Mouse (Mus musculus) erythroid progenitor cell, adult 5-6 weeks (primary cell): ENCODE measurements at regions not wholly inside any gene's neighbourhood (a gene's known extent, or its start where the extent isn't known, plus 50 kb on each side); places are given as distances from the start of the nearest gene placed in this dataset.

Experiments used
- ATAC-seq: replicated peaks from 2 replicates; pipeline ENCODE4 v1.8.0; 2016; ENCODE audit warnings: moderate number of reproducible peaks, mild to moderate bottlenecking, moderate TSS enrichment, inconsistent platforms; ENCODE audit not compliant: poor library complexity, low FRiP score, severe bottlenecking

DNA sequence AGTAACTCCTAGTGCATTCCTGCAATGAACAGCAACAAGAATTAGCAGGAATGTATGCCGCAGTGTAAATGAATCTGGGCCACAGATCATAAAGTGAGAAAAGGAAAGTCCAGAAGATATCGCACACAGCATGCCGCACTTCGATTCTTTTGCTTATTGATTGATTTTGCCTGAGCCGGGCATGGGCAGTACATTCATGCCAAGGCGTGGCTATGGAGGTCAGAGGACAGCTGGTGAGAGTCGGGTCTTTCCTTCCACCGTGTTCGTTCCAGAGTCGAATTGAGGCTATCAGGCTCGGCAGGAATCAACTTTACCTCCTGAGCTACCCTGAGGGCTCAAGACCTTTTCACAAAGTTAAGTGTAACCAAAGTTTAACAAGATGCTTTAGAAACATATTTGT is 372.3 kb upstream of the Jarid2 start:
- ATAC-seq: no peak

DNA sequence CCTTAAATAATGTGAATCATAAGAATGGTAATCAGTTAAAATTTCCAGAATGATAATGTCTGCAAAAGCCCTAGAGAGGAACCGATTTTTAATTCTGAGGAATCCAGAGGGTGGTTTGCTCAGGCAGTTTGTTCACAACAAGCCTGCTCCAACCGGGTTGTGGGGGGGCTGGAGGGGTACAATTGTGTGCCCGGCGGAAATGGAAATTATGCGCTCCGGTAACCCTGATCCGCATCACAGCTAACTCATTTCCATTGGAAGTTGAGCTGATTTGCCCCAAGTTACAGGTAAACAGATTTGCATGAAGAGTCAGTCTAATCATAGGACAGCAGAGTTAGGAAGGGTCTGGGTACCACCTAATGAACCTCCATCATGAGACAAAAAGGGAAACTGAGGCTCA is 369.9 kb upstream of the Jarid2 start:
- no peak for ATAC-seq

DNA sequence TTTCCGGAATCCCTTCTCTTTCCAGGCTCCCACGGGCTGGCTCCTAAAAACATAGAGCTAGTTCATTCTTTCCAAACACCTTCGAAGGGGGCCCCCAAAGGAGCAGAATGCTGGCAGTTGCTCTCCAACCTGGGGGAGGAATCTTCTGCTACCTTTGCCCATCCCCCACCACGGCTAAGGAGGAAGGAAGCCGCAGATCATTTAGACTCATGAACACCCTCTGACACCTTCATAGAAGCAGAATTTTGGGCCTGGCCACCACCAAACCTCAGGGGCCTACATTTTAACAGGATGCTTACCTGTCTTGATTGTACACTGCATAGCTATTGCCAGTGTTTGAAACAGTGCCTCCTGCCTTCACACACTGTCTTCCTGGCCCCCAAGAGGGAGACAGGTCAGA is 369.3 kb upstream of the Jarid2 start:
- no peak for ATAC-seq

DNA sequence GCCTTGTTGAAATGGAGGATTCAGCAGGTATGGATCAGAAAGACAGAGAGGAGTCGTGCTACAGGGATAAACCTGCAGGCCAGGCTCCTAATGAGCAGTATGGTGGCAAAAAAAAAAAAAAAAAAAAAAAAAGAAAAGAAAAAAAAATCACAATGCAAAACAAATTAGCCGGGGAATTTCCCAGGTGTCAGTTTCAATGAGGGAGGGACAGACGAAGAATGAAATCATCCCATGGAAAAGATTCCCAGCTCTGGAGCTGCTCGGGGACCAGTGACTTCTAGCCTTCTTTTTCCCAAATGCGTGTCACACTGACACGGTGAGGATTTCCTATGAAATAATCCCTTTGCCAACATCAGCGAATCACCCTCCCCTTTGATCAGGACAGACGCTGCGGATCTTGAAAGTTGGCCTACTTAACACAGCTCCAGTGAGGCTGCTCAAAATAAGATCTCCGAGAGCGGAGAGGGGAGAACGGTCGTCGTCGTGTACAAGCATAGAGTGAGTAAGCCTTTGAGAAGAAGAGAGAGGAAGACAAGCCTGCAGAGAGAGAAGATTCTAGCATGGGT is 368.5 kb upstream of the Jarid2 start:
- ATAC-seq: no peak

DNA sequence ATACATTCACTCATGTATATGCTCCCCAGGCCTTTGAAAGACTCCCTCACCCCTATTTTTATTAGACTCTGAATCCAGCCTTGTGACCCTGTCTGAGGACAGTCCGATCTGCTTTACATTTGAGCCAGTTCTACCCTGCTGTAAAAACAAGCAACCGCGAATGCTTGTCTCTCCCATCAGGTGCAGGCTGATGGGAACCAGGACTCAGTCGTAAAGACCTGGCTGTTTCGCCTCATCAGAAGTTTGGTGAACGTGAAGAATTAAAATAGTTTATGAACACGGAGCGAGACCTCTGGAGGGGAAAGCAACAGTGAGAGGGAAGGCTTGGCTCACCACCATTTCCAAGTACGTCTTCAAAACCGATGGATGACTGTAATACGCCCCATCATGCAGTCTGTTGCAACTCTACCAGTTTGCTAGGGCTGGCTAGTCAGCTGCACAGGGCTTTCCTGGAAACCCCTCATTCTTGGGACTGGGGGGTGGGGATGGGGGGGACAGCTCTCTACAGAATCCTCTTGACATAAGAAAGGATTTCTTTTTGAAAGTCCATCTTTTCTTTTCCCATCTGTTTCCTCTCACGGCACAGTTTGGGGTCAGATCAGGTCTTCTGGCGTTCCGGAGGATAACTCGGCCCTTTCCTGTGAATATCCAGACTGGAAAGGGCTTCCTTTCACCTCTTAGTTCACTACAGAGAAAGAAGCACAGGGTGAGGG is 366.8 kb upstream of the Jarid2 start:
- no peak for ATAC-seq

DNA sequence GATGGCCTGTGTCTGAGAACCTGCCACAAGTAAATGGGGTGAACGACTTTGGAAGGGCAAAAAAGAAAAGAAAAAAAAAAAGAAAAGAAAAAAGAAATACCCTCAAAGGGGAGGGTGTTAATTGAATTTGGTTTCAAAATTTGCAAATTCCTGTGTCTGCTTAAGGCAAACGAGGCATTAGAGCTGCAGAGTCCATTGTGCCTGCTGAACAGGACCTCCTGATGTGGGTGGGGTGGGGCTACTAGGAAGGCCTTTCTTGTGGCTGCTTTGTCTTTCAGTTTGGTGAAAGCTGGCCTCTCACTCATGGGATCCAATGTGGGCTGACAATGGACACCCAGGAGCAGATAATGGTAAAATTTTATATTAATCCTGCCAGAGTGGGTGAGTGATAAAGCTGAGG is 366.3 kb upstream of the Jarid2 start:
- no peak for ATAC-seq

DNA sequence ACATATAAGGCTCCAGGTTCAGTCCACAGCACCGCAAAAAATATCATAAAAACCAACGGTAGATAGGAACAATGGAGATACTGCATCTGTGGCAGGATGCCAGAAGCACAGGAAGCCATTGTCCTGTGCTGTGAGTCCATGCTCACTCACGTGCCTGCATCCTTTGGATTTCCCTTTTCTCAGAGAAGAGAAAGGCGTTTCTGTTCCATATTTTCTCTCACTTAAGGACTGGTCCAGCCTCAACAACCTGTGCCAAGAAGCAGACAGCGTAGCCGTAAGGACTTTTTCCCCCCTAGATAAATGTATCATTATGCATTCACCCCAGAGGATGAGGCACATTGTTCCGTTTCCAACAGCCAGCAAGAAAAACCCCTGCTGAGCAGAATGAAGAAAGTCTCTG is 360.0 kb upstream of the Jarid2 start:
- no peak for ATAC-seq

DNA sequence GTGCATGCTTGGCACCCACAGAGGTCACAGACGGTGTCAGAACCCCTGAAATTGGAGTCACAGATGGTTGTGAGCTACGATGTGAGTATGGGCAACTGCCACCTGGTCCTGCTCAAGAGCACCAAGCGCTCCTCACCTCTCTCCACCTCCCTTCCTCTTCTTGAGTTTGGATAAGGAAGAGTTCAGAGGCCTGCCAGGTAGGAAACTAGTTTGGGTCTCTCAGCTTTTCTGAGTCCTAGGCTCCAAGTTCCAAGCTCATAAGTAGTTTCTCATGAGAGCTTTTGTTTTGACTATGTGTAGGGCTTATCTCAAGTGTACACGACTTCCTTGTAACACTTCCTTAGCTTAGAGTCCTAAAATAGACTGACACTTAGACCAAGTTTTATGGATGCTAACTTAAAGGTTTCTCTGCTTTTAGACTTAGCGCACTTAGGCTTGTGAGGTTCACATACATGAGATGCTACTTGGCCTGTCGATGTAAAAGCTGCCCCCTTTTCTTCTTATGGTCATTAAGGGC is 356.9 kb upstream of the Jarid2 start:
- ATAC-seq: no peak

DNA sequence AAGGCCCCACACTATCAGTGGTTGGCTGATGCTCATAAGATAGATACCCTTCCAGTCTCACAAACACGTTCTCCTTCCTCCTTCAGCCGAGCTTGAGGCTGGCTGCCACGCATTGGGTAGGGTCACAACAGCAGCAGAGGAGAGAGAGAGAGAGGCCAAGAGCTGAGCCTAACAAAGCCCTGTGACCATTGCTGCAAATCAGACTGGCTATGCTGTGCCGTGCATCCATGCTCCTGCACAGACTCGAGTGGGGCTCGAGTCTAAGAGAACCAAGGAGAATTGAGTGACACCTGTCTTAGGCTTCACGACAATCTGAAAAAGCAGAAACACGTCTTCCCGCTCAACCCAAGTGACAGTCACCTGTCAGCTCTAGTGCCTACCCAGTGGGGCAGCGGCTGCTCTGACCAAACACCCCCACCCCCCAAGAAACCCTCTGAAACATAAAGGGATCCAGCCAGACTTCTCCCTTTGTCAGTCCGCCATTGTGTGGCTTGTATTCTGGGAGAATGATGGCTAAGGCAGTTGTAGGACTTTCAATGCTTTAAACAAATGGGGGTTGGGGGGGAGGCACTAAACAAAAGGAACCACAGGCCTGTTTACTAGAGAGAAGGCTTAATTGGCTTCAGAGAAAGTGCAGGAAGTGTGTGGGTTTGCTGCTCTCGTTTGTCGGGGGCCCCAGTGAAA is 353.7 kb upstream of the Jarid2 start:
- no peak for ATAC-seq

DNA sequence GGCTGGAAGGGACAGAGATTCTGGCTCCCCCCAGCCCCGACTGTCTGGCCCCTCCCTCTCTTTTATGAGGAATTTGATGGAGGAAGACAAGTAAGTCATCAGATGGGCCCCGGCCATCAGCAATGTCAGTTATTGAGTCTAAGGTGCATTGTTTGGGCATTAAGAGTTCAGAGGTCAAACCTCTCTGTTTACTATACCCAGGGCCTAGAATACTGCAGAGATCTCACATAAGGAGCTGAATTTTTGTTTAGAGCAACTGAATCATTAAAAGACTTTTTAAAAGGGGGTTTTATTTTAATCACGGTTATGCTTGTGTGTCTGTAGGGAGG is 353.1 kb upstream of the Jarid2 start:
- no peak for ATAC-seq

DNA sequence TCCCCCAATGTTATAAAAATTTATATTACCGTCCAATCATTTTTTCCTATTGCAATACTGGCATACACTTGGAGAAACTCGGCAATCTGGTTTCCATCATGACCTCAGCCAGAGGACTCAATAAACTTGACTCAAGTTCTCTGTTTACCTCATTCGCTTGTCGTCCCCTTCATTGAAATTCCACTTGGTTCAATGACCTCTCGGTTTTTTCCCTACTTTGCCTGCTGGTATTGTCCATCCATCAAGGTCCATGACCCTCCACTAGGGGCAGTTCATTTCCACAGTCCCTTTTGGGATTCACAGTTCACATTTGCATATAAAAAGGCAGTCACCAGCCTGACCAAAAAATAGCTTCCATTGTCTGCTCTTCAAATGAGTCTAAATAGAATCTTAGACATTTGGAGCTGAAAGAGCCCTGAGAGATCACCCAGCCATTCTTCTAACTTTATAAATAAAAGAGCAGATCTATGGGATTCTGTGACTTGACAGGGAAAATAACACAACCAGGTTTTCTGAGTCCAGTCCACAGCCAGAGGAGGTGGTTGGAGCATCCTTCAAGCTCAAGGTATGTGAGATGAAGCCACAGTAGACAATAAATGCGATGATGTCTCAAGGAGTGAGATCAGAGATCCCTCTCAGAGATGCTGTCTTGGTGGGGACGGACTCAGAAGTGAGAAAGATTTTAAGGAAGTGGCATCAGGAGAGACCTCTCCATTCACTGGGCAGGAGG is 347.4 kb upstream of the Jarid2 start:
- no peak for ATAC-seq

DNA sequence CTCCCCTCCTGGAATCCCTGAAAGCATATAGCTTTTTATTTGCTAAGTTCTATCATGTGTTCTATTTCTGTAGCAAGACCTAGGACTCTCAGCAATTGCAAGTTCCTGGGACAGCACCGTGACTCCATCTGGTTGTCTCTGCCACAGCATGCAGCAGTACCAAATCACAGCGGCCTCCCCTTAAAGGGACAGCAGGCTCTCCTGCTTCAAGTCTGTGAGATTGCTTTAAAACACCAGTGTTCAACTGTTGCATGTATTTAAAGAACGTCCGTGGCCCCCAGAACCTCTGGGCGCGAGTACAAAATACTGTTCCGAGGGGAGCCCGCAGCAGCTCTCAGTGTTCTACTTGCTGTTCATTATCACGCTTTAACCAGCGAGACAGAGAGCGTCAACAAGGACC is 346.0 kb upstream of the Jarid2 start:
- ATAC-seq: no peak

DNA sequence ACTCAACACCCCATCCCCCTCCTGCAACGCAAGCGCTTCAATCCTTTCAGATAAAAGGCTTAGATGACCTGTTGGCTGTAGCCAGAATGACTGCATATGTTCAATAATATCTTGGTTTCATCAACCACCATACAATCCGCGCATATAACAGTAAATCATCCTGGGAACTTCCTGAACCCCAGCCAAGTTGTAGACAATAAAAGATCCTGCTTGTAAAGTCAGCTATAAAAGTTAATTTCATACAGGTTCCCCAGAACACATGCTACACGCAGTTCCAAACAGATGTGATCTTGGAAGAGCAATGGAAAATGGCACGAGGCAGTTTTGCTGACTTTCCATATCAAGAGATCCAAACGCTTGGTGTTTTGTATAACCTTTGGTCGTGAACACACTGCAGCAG is 342.5 kb upstream of the Jarid2 start:
- ATAC-seq: no peak

DNA sequence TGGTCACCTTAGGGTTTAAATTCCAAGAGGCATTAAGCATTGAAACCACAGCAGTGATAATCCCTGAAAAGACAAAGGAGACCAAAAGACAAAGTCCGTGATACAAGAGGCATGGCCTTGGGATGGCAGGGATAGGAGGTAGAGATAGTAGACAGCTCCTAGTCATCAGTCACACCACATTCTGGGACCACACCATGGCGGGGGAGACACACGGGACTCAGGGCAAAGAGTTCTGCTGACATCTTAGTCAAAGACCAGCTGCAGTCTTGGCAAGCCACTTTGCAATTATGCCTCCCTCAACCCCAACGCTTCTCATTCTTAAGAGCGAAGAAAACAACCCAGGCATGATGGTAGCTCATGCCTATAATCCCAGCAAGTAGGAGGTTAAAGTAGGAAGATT is 339.6 kb upstream of the Jarid2 start:
- ATAC-seq: no peak

DNA sequence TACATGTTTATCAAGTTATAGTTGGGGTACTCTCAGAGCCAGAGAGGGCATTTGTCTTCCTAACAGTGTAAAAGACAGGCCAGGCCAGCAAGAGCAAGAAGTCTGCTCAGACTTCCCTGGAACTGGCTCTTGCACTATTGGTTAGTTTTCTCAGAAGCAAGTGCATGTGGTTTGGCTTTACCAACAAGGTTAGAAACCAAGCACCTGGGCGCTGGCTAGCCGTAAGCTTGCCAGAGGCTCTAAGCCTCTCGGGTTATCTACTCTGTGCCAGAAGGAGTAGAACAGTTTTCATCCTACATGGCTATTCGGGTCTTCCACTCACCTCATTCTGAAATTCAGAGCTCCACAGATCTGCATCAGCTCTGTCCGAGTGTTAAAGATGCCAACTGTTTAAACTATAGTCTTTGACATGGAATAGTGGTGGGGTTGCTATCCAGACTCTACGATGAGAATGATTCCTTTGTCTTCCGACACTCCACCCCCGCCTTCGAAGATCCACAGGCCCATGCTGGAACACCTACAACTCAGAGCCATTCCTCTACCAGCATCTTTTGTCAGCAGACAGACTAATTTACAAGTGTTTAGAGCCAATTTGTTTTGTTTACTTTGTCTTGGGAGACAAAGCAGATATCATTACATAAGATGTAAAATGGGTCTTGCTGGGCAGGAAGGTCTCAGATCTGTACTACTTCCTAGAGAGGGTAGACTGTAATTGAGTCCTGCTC is 338.4 kb upstream of the Jarid2 start:
- ATAC-seq: no peak

DNA sequence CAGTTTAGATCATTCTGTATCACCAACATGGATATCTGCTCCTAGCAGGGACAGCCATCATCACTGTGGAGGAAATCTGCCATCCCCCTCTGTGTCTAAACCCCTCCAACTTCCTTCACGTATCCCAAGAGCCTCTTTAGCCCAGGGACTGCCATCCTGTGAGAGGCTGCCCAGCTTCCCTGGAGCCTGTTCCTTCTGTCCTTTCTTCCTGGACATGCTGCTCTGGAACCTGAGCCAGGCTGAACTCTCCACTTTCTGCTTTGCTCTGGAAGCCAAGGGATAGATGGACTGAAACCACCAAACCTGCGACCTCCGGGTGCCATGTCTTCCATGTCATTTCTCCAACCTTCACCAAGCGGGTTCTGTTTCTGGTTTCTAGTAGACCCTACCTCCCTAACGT is 335.3 kb upstream of the Jarid2 start:
- ATAC-seq: no peak

DNA sequence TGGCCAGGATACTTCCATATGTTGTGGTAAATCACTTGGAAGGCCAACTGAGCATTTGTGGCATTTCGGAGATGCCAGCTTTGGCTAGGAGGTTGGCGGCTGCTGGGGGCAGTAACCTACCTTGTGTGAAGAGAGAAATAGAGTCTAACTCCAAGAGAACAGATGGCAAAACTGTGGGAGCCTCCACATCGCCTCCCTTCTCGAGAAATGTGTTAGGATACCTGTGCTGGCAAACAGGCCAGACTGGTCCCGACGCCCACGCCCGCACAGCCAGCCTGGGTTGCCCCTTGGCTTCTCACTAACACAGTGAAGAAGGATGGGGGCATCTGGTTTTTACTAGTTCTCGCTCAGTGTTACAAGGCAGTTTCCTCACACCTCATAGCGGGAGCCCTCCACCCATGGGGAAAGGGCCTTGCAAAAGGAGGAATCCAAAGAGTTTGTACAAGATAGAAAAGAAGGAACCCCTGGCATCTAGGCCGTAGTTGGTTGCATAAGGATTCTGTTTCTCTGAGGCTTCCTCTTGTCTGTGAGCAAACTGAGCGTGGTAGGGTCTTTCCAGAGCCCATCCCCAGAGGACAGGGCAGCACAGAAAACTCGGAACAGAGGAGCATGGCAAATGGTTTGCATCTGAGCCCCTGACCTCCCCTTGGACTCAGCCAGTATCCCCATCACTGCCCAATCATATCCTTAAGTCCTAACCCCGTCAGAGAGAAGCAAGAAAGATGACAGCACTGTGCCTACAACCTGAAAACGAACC is 330.5 kb upstream of the Jarid2 start:
- no peak for ATAC-seq

DNA sequence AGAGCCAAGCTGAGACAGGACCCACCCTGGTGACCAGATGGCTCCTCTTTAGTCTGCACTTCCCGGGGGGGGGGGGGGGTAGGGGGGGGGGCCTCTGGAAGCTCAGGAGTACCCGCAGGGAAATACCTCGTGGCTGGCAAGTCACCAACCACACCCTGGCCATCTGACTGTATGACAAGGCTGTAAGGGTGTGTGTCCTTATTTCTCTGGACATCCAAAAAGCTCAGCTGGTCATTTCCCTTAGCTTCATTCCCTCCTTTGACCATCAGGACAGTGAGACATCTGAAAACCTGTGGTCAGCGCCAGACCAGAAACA is 329.9 kb upstream of the Jarid2 start:
- no peak for ATAC-seq

DNA sequence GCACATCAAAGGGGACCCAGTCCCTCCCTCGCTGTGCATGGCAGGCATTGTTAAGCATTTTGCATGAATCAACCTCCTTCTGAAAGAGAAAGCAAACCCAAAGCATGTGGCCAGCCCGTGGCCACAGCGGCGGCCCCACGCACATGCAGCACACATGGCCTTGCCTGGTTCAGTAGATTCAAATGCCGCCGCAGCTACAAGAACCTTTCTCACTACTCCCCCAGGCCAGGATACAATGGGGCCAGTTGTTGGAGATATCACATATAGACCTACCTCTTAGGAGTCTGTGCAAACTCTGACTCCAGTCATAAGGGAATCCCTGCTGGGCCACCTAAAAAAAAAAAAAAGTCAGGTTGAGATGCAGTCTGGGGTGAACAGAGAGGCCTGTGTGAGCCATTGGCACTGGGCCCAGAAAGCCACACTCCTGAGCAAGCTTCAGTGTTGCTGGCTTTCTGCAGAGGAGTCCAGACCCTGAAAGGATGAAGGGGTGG is 329.4 kb upstream of the Jarid2 start:
- no peak for ATAC-seq
